Mouse (Mus musculus) midbrain, embryonic 12.5 days (tissue): ENCODE data around the gene Fam162a. TPM values are rescaled to one million over a fixed set of nuclear protein-coding genes. Genes with fewer than 3 reads are reported as not detected.
A peak's percentile ranks its signal among the peaks of the same experiment; 100 is the strongest.
"Not testable (repeated sequence)": the region's sequence is repeated elsewhere in the genome, so short reads cannot be mapped to it uniquely, and the experiment has no call there.

Experiments
- ATAC-seq: fragments of 200-750 bp; cut with Nextera tagmentation; 2 replicates; pipeline ENCODE4 v1.8.0; 2017; ENCODE audit warnings: low read depth, moderate TSS enrichment, moderate library complexity; ENCODE audit not compliant: low FRiP score
- H3K27ac ChIP-seq: fragments of 300-500 bp; sonication (generic); replicated peaks from 2 replicates; pipeline ENCODE4 v1.5.1; 2016; ENCODE audit warnings: mild to moderate bottlenecking
- H3K27me3 ChIP-seq: fragments of 300-500 bp; sonication (generic); 2 replicates; pipeline ENCODE4 v1.6.1; 2016; ENCODE audit warnings: mild to moderate bottlenecking
- H3K36me3 ChIP-seq: fragments of 300-500 bp; sonication (generic); 2 replicates; pipeline ENCODE4 v1.6.1; 2016
- H3K4me1 ChIP-seq: fragments of 300-500 bp; sonication (generic); 2 replicates; pipeline ENCODE4 v1.6.1; 2016
- H3K4me2 ChIP-seq: fragments of 300-500 bp; sonication (generic); replicated peaks from 2 replicates; pipeline ENCODE4 v1.6.1; 2016; ENCODE audit warnings: mild to moderate bottlenecking, moderate library complexity
- H3K4me3 ChIP-seq: fragments of 300-500 bp; sonication (generic); 2 replicates; pipeline ENCODE4 v1.5.1; 2016; ENCODE audit warnings: mild to moderate bottlenecking
- H3K9ac ChIP-seq: fragments of 300-500 bp; sonication (generic); replicated peaks from 2 replicates; pipeline ENCODE4 v1.6.1; 2016; ENCODE audit warnings: mild to moderate bottlenecking, moderate library complexity
- H3K9me3 ChIP-seq: fragments of 300-500 bp; sonication (generic); 2 replicates; pipeline ENCODE4 v1.6.1; 2016; ENCODE audit warnings: mild to moderate bottlenecking
- WGBS: fragments of 180-500 bp; shearing (Covaris S2); methylation state at CpG from one replicate; pipeline ENCODE4 v1.1.7; 2016; 5-methylcytosine and 5-hydroxymethylcytosine counted together
- polyA plus RNA-seq: library from polyadenylated mRNA; unstranded; fragments of >200 nt; fragmentation: Nextera tagmentation; extraction: Ambion mirVana; gene quantifications from 2 replicates; pipeline ENCODE4 v1.2.1, GENCODE M21; 2016

The Fam162a gene
- polyA plus RNA-seq, result 183 and 184 TPM in 2 replicates

DNA sequence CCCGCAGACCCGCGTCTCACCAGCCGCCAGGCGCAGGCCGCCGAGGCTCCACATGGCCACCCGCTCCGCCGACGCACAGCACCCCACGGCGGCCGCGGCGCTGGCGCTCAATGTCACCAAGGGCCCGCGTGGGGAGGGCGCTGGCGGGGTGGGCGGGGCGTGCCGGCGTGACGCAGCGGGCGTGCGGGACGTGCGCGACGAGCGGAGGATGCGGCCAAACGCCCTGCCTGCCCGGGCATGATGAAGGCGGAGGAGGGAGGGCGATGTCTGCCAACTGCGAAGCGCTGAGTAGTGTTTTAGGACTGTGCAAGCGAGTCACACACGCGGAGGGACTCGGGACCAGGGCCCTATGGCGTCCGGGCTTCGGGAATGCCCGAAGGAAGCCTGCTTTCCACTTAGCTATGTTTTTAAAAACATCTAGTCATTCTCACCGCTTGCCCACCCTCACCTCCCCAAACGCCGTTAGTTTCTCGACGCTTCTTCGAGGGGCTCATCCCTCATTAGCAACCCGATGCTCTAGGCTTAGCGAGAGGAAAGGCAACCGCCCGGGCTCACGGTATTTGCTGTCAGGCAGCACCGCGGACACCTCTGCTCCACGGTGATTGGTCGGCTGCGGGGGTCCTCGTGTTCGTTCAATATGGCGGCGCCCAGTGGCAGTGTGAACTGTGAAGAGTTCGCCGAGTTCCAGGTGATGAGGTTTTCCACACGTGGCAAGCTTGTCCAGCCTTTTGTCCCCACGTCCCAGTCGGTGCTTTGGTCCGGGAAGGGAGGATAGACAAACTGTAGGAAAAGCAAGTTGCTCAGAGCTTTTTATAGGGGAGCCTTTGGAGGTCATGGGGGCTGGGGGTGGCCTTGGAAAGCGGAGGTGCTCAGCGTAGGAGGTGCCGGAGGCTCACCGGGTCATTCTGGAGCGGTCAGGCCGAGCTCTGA lies at the start of gene Fam162a, which contains the start of gene Ccdc58:
Gene Fam162a (minus strand): TSS at position 145 of the 930 bp plus-strand sequence.
Gene Ccdc58 (plus strand): TSS at position 236 of the 930 bp plus-strand sequence.
- Histone ChIP-seq H3K27ac (peak within 1 kb of the TSS; percentile 99), H3K36me3 (no peaks in the 10 kb centered on the region), H3K9ac (peak within 1 kb of the TSS; percentile 75), H3K9me3 (no peaks in the 10 kb centered on the region), H3K4me3 (peak within 1 kb of the TSS; percentile 79), H3K4me2 (peak within 1 kb of the TSS; percentile 73), H3K4me1 (peaks cover 24% of the 10 kb centered on the region), H3K27me3 (no peaks in the 10 kb centered on the region)
- ATAC-seq, result peak; percentile 94
- under 1% methylated on average over 81 of the region's 81 CpGs for WGBS

- H3K27ac ChIP-seq, H3K9ac ChIP-seq, H3K9me3 ChIP-seq, H3K4me2 ChIP-seq, H3K27me3 ChIP-seq, H3K36me3 ChIP-seq, H3K4me1 ChIP-seq, H3K4me3 ChIP-seq, ATAC-seq: not testable (repeated sequence)
- 89% methylated on average over 6 of the region's 6 CpGs for WGBS
These were observed 44.4 kb upstream of the Fam162a start for GRCm38 (mm10) chr16:36115751-36116150.

DNA sequence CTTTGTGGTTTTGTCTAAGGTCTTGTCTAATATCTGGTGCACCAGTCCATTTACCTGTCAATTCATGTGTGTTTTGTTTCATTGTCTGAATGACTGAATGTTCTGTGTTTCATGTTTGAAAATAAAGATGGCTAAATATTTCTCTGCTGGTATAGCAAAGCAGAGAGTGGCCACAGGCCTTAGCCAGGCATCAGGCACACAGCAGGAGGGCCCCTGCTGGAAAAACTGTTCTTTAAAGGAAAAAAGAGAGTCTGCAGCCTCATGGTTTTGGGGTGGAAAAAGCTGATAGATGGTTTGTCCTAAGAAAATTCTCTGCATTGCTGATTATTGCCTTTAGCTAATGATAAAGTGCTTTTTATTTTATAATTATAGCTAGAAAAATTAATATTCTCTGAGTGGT lies 40.1 kb upstream of the Fam162a start:
- not testable (repeated sequence) for H3K9me3 ChIP-seq, H3K27ac ChIP-seq, H3K4me2 ChIP-seq, H3K27me3 ChIP-seq, H3K36me3 ChIP-seq, ATAC-seq, H3K4me3 ChIP-seq, H3K9ac ChIP-seq, H3K4me1 ChIP-seq

- no peak for ATAC-seq
- H3K4me3 ChIP-seq, result no peak overlapping the region
- no peaks in the 10 kb centered on the region for H3K36me3 ChIP-seq
- H3K9ac ChIP-seq, result no peak overlapping the region
- no peak overlapping the region for H3K4me2 ChIP-seq
- WGBS, result 91% methylated on average over 1 of the region's 1 CpGs
- H3K4me1 ChIP-seq, result no peaks in the 10 kb centered on the region
- H3K27me3 ChIP-seq, result no peaks in the 10 kb centered on the region
- H3K9me3 ChIP-seq, result no peaks in the 10 kb centered on the region
- no peak overlapping the region for H3K27ac ChIP-seq
These were observed 30.8 kb upstream of the Fam162a start for GRCm38 (mm10) chr16:36102211-36102610.

GRCm38 (mm10) chr16:36101526-36101925 lies 30.1 kb upstream of the Fam162a start:
- H3K4me2 ChIP-seq, result no peak overlapping the region
- 94% methylated on average over 1 of the region's 1 CpGs for WGBS
- no peak for ATAC-seq
- no peak overlapping the region for H3K9ac ChIP-seq
- H3K9me3 ChIP-seq, result no peaks in the 10 kb centered on the region
- no peaks in the 10 kb centered on the region for H3K27me3 ChIP-seq
- H3K27ac ChIP-seq, result no peak overlapping the region
- no peaks in the 10 kb centered on the region for H3K4me1 ChIP-seq
- H3K4me3 ChIP-seq, result no peak overlapping the region
- no peaks in the 10 kb centered on the region for H3K36me3 ChIP-seq

GRCm38 (mm10) chr16:36097813-36098499 lies 26.6 kb upstream of the Fam162a start:
- H3K9me3 ChIP-seq, H3K27ac ChIP-seq, H3K4me1 ChIP-seq, ATAC-seq, H3K9ac ChIP-seq, H3K4me3 ChIP-seq, H3K27me3 ChIP-seq, H3K4me2 ChIP-seq, H3K36me3 ChIP-seq: not testable (repeated sequence)
- WGBS, result 91% methylated on average over 12 of the region's 12 CpGs

DNA sequence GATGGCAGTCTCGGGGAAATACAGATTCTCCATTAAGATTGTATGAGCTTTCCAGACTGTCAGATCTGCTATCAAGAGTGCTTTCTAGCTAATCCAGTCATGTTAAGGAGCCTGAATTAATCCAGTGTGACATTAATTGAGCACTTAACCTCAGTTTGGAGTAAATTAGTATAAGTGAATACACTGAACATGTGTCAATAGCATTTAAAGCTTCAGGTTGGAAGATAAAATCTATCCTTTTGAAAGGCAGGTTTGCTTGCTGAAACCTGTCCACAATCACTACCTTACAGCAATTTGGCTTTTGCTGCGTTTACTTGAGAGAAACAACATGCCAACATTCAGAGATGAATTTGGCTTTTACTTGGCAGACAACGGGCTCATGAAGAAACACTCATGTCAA lies 22.7 kb upstream of the Fam162a start:
- Histone ChIP-seq H3K27me3 (no peaks in the 10 kb centered on the region), H3K36me3 (peaks cover 8% of the 10 kb centered on the region; the same call in 1 of the 2 replicates), H3K4me3 (no peak overlapping the region), H3K27ac (no peak overlapping the region), H3K4me1 (no peaks in the 10 kb centered on the region), H3K4me2 (no peak overlapping the region), H3K9ac (no peak overlapping the region), H3K9me3 (no peaks in the 10 kb centered on the region)
- 92% methylated on average over 3 of the region's 3 CpGs for WGBS
- ATAC-seq, result no peak

GRCm38 (mm10) chr16:36090785-36091509 lies 19.6 kb upstream of the Fam162a start:
- 82% methylated on average over 11 of the region's 11 CpGs for WGBS
- H3K4me2 ChIP-seq, result no peak overlapping the region
- no peaks in the 10 kb centered on the region for H3K9me3 ChIP-seq
- no peak overlapping the region for H3K4me3 ChIP-seq
- H3K9ac ChIP-seq, result no peak overlapping the region
- H3K36me3 ChIP-seq, result peaks cover 32% of the 10 kb centered on the region
- no peaks in the 10 kb centered on the region for H3K4me1 ChIP-seq
- no peak for ATAC-seq
- no peaks in the 10 kb centered on the region for H3K27me3 ChIP-seq
- no peak overlapping the region for H3K27ac ChIP-seq

DNA sequence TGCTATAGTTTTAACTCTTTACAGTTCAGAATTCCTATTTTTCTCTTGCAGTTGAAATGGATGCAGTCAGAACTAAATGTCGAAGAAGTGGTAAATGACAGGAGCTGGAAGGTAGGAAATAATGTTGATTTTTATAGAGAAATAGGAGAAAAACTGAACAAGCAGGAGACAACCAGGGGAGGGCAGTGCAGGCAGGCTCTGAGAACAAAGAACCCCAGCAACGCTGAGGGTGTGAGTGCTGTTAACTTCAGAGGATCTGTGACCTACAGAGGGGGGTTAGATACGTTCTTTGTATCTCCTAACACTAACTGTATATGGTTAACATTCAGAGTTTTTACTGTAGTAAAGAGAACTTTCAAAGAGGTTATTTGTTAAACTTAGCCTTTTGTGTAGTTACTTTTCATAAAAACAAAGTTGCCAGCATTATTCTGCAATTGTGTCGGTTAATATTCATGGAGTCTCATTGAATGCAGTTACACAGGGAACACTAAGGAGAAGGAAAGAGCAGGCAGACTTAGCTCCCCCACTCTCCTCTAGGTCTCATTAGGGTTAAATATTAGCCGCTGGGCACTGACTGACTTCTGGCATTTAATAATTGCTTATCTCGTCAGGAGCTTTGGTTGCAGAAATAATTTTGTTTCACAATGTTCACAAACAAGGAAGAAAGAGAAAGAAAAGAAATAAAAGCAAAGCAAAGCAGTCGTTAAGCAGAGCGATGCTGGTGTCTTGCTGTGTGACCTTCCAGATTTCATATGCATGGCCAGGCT lies 18.6 kb upstream of the Fam162a start:
- Histone ChIP-seq H3K9me3 (no peaks in the 10 kb centered on the region), H3K4me2 (no peak overlapping the region), H3K4me1 (no peaks in the 10 kb centered on the region), H3K27me3 (no peaks in the 10 kb centered on the region), H3K36me3 (peaks cover 41% of the 10 kb centered on the region), H3K9ac (no peak overlapping the region), H3K4me3 (no peak overlapping the region), H3K27ac (no peak overlapping the region)
- ATAC-seq, result no peak
- WGBS, result 79% methylated on average over 8 of the region's 8 CpGs

DNA sequence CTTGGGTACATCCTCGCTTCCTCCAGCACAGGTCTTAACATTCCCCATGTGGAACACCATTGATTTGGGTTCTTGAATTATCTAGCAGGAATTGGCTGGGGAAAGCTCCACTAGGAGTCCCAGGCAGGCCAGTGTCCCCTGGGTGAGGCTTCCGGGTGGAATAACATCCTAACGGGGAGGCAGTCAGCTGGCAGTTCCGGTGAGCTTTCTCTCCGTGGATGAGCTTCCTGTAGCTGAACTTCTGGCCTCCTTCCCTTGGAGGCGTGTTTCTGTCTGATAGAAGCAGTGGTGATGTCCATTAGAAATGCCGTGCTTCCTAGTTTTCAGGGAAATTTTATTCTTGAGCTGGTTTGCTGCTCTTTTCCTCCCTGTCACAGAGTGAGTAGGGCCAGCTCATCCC lies 17.7 kb upstream of the Fam162a start:
- Histone ChIP-seq H3K36me3 (peaks cover 47% of the 10 kb centered on the region), H3K27me3 (no peaks in the 10 kb centered on the region), H3K27ac (no peak overlapping the region), H3K9ac (no peak overlapping the region), H3K4me1 (no peaks in the 10 kb centered on the region), H3K4me2 (no peak overlapping the region), H3K4me3 (no peak overlapping the region), H3K9me3 (no peaks in the 10 kb centered on the region)
- WGBS, result 83% methylated on average over 7 of the region's 7 CpGs
- ATAC-seq, result no peak

GRCm38 (mm10) chr16:36087846-36088245 lies 16.5 kb upstream of the Fam162a start:
- Histone ChIP-seq H3K9me3 (no peaks in the 10 kb centered on the region), H3K4me3 (no peak overlapping the region), H3K36me3 (peaks cover 58% of the 10 kb centered on the region), H3K4me2 (no peak overlapping the region), H3K4me1 (no peaks in the 10 kb centered on the region), H3K27ac (no peak overlapping the region), H3K9ac (no peak overlapping the region), H3K27me3 (no peaks in the 10 kb centered on the region)
- 92% methylated on average over 4 of the region's 4 CpGs for WGBS
- no peak for ATAC-seq
